Mouse (Mus musculus): ENCODE measurements around the gene Ppp1r21.

- peak; percentile 43; the same call in 1 of the 2 replicates for TF ChIP-seq CTCF (conservative IDR thresholded peaks at IDR 0.05; ENCODE audit: insufficient read depth, insufficient read length, low read depth, low read length)
- no peak for TF ChIP-seq POLR2A (IDR thresholded peaks at IDR 0.05; ENCODE audit: low read depth, low read length)
These were observed 28.4 kb downstream of the Ppp1r21 start for GRCm38 (mm10) chr17:88558168-88558842.
